ENCODE assay signal across 8 mouse cellular contexts in the genomic region with DNA sequence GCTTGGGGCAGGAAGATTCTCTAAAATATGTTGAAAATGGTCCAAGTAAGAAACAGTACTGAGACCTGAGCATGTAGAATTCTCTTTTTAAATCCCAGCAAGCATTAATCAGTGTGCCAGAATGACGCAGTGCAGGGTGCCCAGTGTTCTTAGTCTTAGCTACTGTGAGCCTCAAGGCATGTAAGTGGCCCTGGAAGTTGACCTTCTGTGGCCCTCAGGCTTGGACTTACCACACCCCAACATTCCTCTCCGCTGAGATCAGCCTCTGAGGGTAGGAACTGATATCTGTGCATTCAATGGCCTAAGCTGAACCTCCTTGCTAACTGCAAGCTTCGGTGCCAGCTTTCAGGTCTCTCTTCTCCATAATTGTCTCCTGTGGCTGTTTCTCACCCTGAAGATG.
DNase-seq lines count a peak whose midpoint lies in the region; ATAC-seq and TF ChIP-seq lines count a peak whose summit lies in the region.

No protein-coding gene starts in this region.

- ATAC-seq in heart, embryonic 15.5 days (replicated peaks; ENCODE audit: insufficient number of reproducible peaks, insufficient read depth, low FRiP score, low read depth) = 0 out of 2 replicates have a peak, but pooled peaks have one; percentile 55
- no peak for ATAC-seq in forebrain, postnatal 0 days

- no peak overlapping the region for H3K4me3 ChIP-seq in kidney, adult 2 months (ENCODE audit: insufficient read depth, low read depth, low read length)
- H3K4me3 ChIP-seq in heart, embryonic 15.5 days = no peak overlapping the region
- no peak overlapping the region for H3K4me3 ChIP-seq in forebrain, postnatal 0 days (ENCODE audit: low read depth, low read length)

- no peaks in the 10 kb centered on the region for H3K36me3 ChIP-seq in kidney, adult 2 months (ENCODE audit: control insufficient read depth, insufficient read depth, low read length)
- H3K36me3 ChIP-seq in heart, embryonic 15.5 days = no peaks in the 10 kb centered on the region
- H3K36me3 ChIP-seq in forebrain, postnatal 0 days (ENCODE audit: insufficient read depth) = no peaks in the 10 kb centered on the region

- peak; percentile 47 for DNase-seq in kidney, adult 2 months
- DNase-seq in kidney, postnatal 4 days = no peak
- DNase-seq in Muller cell, postnatal 12 days (ENCODE audit: inconsistent ontology term) = peak; percentile 80
- DNase-seq in lung, postnatal 25 days (ENCODE audit: low spot score) = peak; percentile 86
- no peak for DNase-seq in cerebellum, adult 8-10 months
- DNase-seq in forebrain, postnatal 0 days = no peak
- DNase-seq in cerebellum, adult 9-11 months = no peak

- no peak for TF ChIP-seq CTCF in kidney, adult 2 months (conservative IDR thresholded peaks at IDR 0.05; ENCODE audit: insufficient read depth, insufficient read length, low read depth, low read length)
- TF ChIP-seq CTCF in forebrain, postnatal 0 days (IDR thresholded peaks at IDR 0.05; ENCODE audit: low read depth) = no peak

- TF ChIP-seq POLR2A in kidney, adult 2 months (IDR thresholded peaks at IDR 0.05; ENCODE audit: low read depth, low read length) = no peak

- H3K9ac ChIP-seq in heart, embryonic 15.5 days = no peak overlapping the region
- no peak overlapping the region for H3K9ac ChIP-seq in forebrain, postnatal 0 days

- H3K4me1 ChIP-seq in kidney, adult 2 months (ENCODE audit: control insufficient read depth, insufficient read depth, low read length) = peaks cover 10% of the 10 kb centered on the region
- H3K4me1 ChIP-seq in heart, embryonic 15.5 days (replicated peaks) = peaks cover 30% of the 10 kb centered on the region
- H3K4me1 ChIP-seq in forebrain, postnatal 0 days (ENCODE audit: insufficient read depth) = 0 out of 2 replicates have a peak, but pooled peaks cover 4% of the 10 kb centered on the region

- H3K4me2 ChIP-seq in heart, embryonic 15.5 days = no peak overlapping the region
- H3K4me2 ChIP-seq in forebrain, postnatal 0 days (ENCODE audit: low read depth) = no peak overlapping the region

- no peaks in the 10 kb centered on the region for H3K9me3 ChIP-seq in heart, embryonic 15.5 days (replicated peaks)
- H3K9me3 ChIP-seq in forebrain, postnatal 0 days (ENCODE audit: low read length) = no peaks in the 10 kb centered on the region

- WGBS in kidney, adult 2 months = 52% methylated on average over 3 of the region's 3 CpGs
- 30% methylated on average over 3 of the region's 3 CpGs for WGBS in heart, embryonic 15.5 days
- WGBS in forebrain, postnatal 0 days = 64% methylated on average over 3 of the region's 3 CpGs

- H3K27ac ChIP-seq in kidney, adult 2 months (ENCODE audit: insufficient read depth, low read depth, low read length) = no peak overlapping the region
- H3K27ac ChIP-seq in heart, embryonic 15.5 days = peak overlapping the region; percentile 50
- H3K27ac ChIP-seq in forebrain, postnatal 0 days (ENCODE audit: low read depth, low read length) = no peak overlapping the region

- H3K27me3 ChIP-seq in kidney, adult 2 months (replicated peaks; ENCODE audit: control insufficient read depth, insufficient read depth, low read length) = no peaks in the 10 kb centered on the region
- H3K27me3 ChIP-seq in heart, embryonic 15.5 days = no peaks in the 10 kb centered on the region
- H3K27me3 ChIP-seq in forebrain, postnatal 0 days (ENCODE audit: insufficient read depth, low read length) = no peaks in the 10 kb centered on the region

Comparison
In these comparisons a context has a peak if more than half of its experiments do, and no peak if none do; other contexts are left out.
1. DNase-seq: peak in kidney, adult 2 months (single experiment), Muller cell, postnatal 12 days (single experiment) and lung, postnatal 25 days (single experiment); none in kidney, postnatal 4 days (0 of 2), cerebellum, adult 8-10 months (single experiment), forebrain, postnatal 0 days (single experiment) and cerebellum, adult 9-11 months (single experiment).